Mouse (Mus musculus): Measurements from ENCODE around the gene Hivep3.

DNA sequence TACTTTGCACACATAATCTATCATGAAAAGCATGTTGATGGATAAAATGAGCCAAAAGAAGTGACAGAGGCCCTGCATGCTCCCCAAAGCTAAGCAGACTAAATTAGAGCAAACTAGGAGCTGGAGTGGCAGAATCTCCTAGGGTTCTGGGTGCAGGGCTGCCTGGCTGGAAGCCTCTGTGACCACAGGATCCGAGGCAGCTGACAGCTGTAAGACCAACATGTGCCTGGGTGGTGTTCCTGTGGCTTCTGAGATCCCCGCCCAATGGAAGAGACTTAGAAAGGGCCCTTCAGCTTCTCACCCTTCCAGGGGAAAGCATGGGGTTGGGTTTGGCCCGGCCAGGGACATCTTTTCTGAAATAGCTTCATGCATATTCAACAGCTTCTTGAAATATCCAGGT lies 274.3 kb downstream of the Hivep3 start:
- no peak for TF ChIP-seq CTCF (IDR thresholded peaks at IDR 0.05; ENCODE audit: control insufficient read depth, insufficient read depth, insufficient replicate concordance, low read depth, low read length)
- no peak for TF ChIP-seq POLR2A (IDR thresholded peaks at IDR 0.05; ENCODE audit: control insufficient read depth, low read depth, low read length)
